Mouse (Mus musculus) embryonic facial prominence, embryonic 12.5 days (tissue): ENCODE results near the gene Zbtb46. TPM values are rescaled to one million over a fixed set of nuclear protein-coding genes. Genes with fewer than 3 reads are reported as not detected.

Experiments used
- ATAC-seq: fragments of 200-750 bp; cut with Nextera tagmentation; 2 replicates; pipeline ENCODE4 v1.8.0; 2017; ENCODE audit not compliant: insufficient number of reproducible peaks, insufficient read depth, low FRiP score, low TSS enrichment
- H3K27ac ChIP-seq: fragments of 300-500 bp; sonication (generic); 2 replicates; pipeline ENCODE4 v1.5.1; 2016; ENCODE audit warnings: mild to moderate bottlenecking
- H3K27me3 ChIP-seq: fragments of 300-500 bp; sonication (generic); 2 replicates; pipeline ENCODE4 v1.6.1; 2016; ENCODE audit warnings: mild to moderate bottlenecking, moderate library complexity
- H3K36me3 ChIP-seq: fragments of 300-500 bp; sonication (generic); 2 replicates; pipeline ENCODE4 v1.6.1; 2016; ENCODE audit warnings: mild to moderate bottlenecking
- H3K4me1 ChIP-seq: fragments of 300-500 bp; sonication (generic); 2 replicates; pipeline ENCODE4 v1.6.1; 2016
- H3K4me2 ChIP-seq: fragments of 300-500 bp; sonication (generic); replicated peaks from 2 replicates; pipeline ENCODE4 v1.6.1; 2016; ENCODE audit warnings: mild to moderate bottlenecking, moderate library complexity
- H3K4me3 ChIP-seq: fragments of 300-500 bp; sonication (generic); 2 replicates; pipeline ENCODE4 v1.5.1; 2016; ENCODE audit warnings: mild to moderate bottlenecking
- H3K9ac ChIP-seq: fragments of 300-500 bp; sonication (generic); 2 replicates; pipeline ENCODE4 v1.6.1; 2016; ENCODE audit warnings: mild to moderate bottlenecking, moderate library complexity
- H3K9me3 ChIP-seq: fragments of 300-500 bp; sonication (generic); 2 replicates; pipeline ENCODE4 v1.6.1; 2016; ENCODE audit warnings: mild to moderate bottlenecking, moderate library complexity
- WGBS: fragments of 180-500 bp; shearing (Covaris S2); methylation state at CpG from one replicate; pipeline ENCODE4 v1.1.7; 2016; 5-methylcytosine and 5-hydroxymethylcytosine counted together
- polyA plus RNA-seq: library from polyadenylated mRNA; unstranded; fragments of >200 nt; fragmentation: Nextera tagmentation; extraction: Ambion mirVana; gene quantifications from 2 replicates; pipeline ENCODE4 v1.2.1, GENCODE M21; 2016

Gene Zbtb46
- polyA plus RNA-seq, 1 experiment from 2014 or later = 9.2 TPM

GRCm38 (mm10) chr2:181380251-181380650, 79.0 kb downstream of the Zbtb46 start:
- no peak overlapping the region for H3K4me3 ChIP-seq
- H3K4me2 ChIP-seq = no peak overlapping the region
- no peak overlapping the region for H3K9ac ChIP-seq
- H3K4me1 ChIP-seq = no peaks in the 10 kb centered on the region
- no peak for ATAC-seq
- no peaks in the 10 kb centered on the region for H3K9me3 ChIP-seq
- 83% methylated on average over 5 of the region's 5 CpGs for WGBS
- no peaks in the 10 kb centered on the region for H3K27me3 ChIP-seq
- H3K36me3 ChIP-seq = peaks cover 64% of the 10 kb centered on the region
- no peak overlapping the region for H3K27ac ChIP-seq

DNA sequence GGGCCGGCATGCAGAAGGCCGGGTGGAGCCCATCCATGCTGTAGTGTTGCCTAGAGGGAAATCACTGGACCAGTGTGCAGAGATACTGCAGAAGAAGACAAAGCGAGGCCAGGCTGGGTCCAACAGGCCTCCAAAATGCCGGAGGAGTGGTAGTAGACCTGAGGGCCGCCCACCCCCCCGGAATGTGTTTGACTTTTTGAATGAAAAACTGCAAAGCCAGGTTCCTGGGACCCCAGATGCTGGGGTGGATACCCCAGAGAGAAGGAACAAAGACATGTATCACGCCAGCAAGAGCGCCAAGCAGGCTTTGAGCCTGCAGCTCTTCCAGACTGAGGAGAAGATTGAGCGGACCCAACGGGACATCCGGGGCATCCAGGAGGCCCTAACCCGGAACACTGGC, 79.4 kb downstream of the Zbtb46 start, which contains the start of gene Lime1:
Lime1 (plus strand) TSS at position 301 of the 400 bp plus-strand sequence.
- Histone ChIP-seq H3K27me3 (no peaks in the 10 kb centered on the region), H3K36me3 (peaks cover 59% of the 10 kb centered on the region), H3K4me3 (no peak within 1 kb of the TSS), H3K27ac (no peak within 1 kb of the TSS), H3K9me3 (no peaks in the 10 kb centered on the region), H3K4me1 (no peaks in the 10 kb centered on the region), H3K9ac (no peak within 1 kb of the TSS), H3K4me2 (no peak within 1 kb of the TSS)
- no peak for ATAC-seq
- 94% methylated on average over 12 of the region's 12 CpGs for WGBS

DNA sequence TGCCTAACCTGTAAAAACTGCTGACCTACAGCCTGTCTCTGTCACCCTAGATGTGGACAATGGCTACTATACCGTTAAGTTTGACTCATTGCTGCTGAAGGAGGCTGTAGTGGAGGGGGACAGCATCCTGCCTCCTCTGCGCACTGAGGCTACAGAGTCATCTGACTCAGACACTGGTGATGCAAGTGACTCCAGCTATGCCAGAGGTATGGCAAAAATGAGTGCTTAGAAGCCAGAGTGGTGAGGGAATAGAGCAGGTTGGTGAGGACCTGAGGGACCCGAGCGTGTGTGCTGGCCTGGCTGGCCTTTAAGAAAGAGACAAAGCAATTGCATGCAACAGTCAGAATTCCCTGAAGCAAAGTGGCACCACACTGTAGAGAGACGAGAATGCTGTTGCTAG, 80.5 kb downstream of the Zbtb46 start:
- Histone ChIP-seq H3K4me3 (no peak overlapping the region), H3K4me2 (no peak overlapping the region), H3K4me1 (no peaks in the 10 kb centered on the region), H3K27ac (no peak overlapping the region), H3K36me3 (peaks cover 51% of the 10 kb centered on the region), H3K27me3 (no peaks in the 10 kb centered on the region), H3K9me3 (no peaks in the 10 kb centered on the region), H3K9ac (no peak overlapping the region)
- no peak for ATAC-seq
- WGBS = 94% methylated on average over 5 of the region's 5 CpGs

GRCm38 (mm10) chr2:181377230-181377629, 82.0 kb downstream of the Zbtb46 start:
- no peak overlapping the region for H3K27ac ChIP-seq
- no peak for ATAC-seq
- H3K9ac ChIP-seq = no peak overlapping the region
- H3K36me3 ChIP-seq = peaks cover 45% of the 10 kb centered on the region
- WGBS = 75% methylated on average over 2 of the region's 2 CpGs
- H3K4me1 ChIP-seq = no peaks in the 10 kb centered on the region
- H3K27me3 ChIP-seq = no peaks in the 10 kb centered on the region
- H3K4me2 ChIP-seq = no peak overlapping the region
- no peak overlapping the region for H3K4me3 ChIP-seq
- H3K9me3 ChIP-seq = no peaks in the 10 kb centered on the region

- 86% methylated on average over 2 of the region's 2 CpGs for WGBS
- H3K36me3 ChIP-seq = peaks cover 34% of the 10 kb centered on the region
- H3K9ac ChIP-seq = no peak overlapping the region
- no peak overlapping the region for H3K4me2 ChIP-seq
- no peak overlapping the region for H3K27ac ChIP-seq
- H3K9me3 ChIP-seq = no peaks in the 10 kb centered on the region
- ATAC-seq = no peak
- H3K27me3 ChIP-seq = no peaks in the 10 kb centered on the region
- no peak overlapping the region for H3K4me3 ChIP-seq
- no peaks in the 10 kb centered on the region for H3K4me1 ChIP-seq
These were observed 83.4 kb downstream of the Zbtb46 start for GRCm38 (mm10) chr2:181375787-181376186.

DNA sequence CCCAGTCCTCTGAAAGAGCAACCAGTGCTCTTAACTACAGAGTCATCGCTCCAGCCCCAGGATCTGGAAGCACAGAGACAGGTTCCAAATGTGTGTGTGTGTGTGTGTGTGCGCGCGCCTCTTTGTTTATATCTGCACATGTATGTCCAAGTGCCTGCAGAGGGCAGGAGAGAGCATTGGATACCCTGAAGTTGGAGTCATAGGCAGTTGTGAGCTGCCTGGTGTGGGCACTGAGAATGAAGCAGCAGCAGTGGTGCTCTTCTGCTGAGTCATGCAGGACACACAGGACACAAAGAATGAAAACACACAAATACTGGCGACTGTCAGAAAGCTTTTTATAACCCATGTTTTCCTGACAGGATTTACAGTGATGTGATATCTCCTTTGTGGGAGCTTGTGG, 89.2 kb downstream of the Zbtb46 start:
- no peak overlapping the region for H3K4me2 ChIP-seq
- H3K4me3 ChIP-seq = no peak overlapping the region
- peaks cover 20% of the 10 kb centered on the region for H3K4me1 ChIP-seq
- H3K36me3 ChIP-seq = peaks cover 33% of the 10 kb centered on the region
- no peaks in the 10 kb centered on the region for H3K9me3 ChIP-seq
- H3K27me3 ChIP-seq = no peaks in the 10 kb centered on the region
- H3K9ac ChIP-seq = no peak overlapping the region
- WGBS = 94% methylated on average over 5 of the region's 5 CpGs
- no peak overlapping the region for H3K27ac ChIP-seq
- no peak for ATAC-seq

- peak overlapping the region; percentile 87 for H3K27ac ChIP-seq
- 0% methylated on average over 20 of the region's 20 CpGs for WGBS
- H3K36me3 ChIP-seq = peaks cover 45% of the 10 kb centered on the region
- peak overlapping the region; percentile 92 for H3K4me3 ChIP-seq
- no peaks in the 10 kb centered on the region for H3K9me3 ChIP-seq
- peak overlapping the region; percentile 86 for H3K9ac ChIP-seq
- H3K4me2 ChIP-seq = peak overlapping the region; percentile 98
- H3K27me3 ChIP-seq = no peaks in the 10 kb centered on the region
- H3K4me1 ChIP-seq = peaks cover 26% of the 10 kb centered on the region
- ATAC-seq = peak; percentile 49
These were observed 93.6 kb downstream of the Zbtb46 start for GRCm38 (mm10) chr2:181365655-181366075.

GRCm38 (mm10) chr2:181364860-181365596, 94.2 kb downstream of the Zbtb46 start, which contains the start of the genes Zgpat and Arfrp1:
TSS of gene Zgpat (plus strand) at chr2:181364928.
TSS of gene Arfrp1 (minus strand) at chr2:181365404.
- WGBS = under 1% methylated on average over 71 of the region's 71 CpGs
- peaks cover 45% of the 10 kb centered on the region for H3K36me3 ChIP-seq
- no peaks in the 10 kb centered on the region for H3K27me3 ChIP-seq
- ATAC-seq = peak; percentile 88
- no peaks in the 10 kb centered on the region for H3K9me3 ChIP-seq
- H3K27ac ChIP-seq = peak within 1 kb of the TSS; percentile 87
- peak within 1 kb of the TSS; percentile 92 for H3K4me3 ChIP-seq
- H3K9ac ChIP-seq = peak within 1 kb of the TSS; percentile 86
- H3K4me2 ChIP-seq = peak within 1 kb of the TSS; percentile 98
- peaks cover 26% of the 10 kb centered on the region for H3K4me1 ChIP-seq

- Histone ChIP-seq H3K4me3 (peak overlapping the region; percentile 92), H3K9ac (peak overlapping the region; percentile 86), H3K27me3 (no peaks in the 10 kb centered on the region), H3K4me1 (peaks cover 26% of the 10 kb centered on the region), H3K36me3 (peaks cover 45% of the 10 kb centered on the region), H3K27ac (peak overlapping the region; percentile 87; the same call in 1 of the 2 replicates), H3K4me2 (peak overlapping the region; percentile 98), H3K9me3 (no peaks in the 10 kb centered on the region)
- no peak for ATAC-seq
- WGBS = 9% methylated on average over 14 of the region's 14 CpGs
These were observed 94.8 kb downstream of the Zbtb46 start for GRCm38 (mm10) chr2:181364487-181364859.

- 80% methylated on average over 3 of the region's 3 CpGs for WGBS
- H3K9ac ChIP-seq = peak overlapping the region; percentile 86
- no peak for ATAC-seq
- H3K4me1 ChIP-seq = peaks cover 26% of the 10 kb centered on the region
- no peaks in the 10 kb centered on the region for H3K27me3 ChIP-seq
- H3K9me3 ChIP-seq = no peaks in the 10 kb centered on the region
- peaks cover 47% of the 10 kb centered on the region for H3K36me3 ChIP-seq
- H3K4me2 ChIP-seq = peak overlapping the region; percentile 98
- peak overlapping the region; percentile 92 for H3K4me3 ChIP-seq
- H3K27ac ChIP-seq = no peak overlapping the region
These were observed 95.3 kb downstream of the Zbtb46 start for GRCm38 (mm10) chr2:181363946-181364345.

DNA sequence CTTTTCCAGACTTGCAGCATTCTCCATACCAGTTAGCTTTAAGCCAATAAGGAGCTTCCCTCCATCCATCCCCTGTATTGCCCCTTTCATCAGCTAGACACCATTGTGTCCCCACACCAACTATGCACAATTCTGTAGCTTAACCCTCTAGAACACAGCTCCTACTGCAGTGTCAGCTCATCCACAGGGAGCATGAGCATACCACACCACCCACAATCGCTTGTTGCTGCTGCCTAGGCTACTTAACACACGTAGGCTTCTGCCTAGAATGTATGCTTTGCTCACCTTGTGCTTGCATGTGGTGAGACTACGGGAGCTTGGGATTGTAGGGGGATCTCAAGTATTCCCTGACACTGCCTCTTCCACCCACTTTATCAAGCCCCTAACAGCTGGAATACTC, 102.4 kb downstream of the Zbtb46 start:
- no peaks in the 10 kb centered on the region for H3K27me3 ChIP-seq
- H3K4me1 ChIP-seq = no peaks in the 10 kb centered on the region
- no peak overlapping the region for H3K9ac ChIP-seq
- H3K4me2 ChIP-seq = no peak overlapping the region
- no peaks in the 10 kb centered on the region for H3K9me3 ChIP-seq
- no peak for ATAC-seq
- H3K27ac ChIP-seq = no peak overlapping the region
- peaks cover 89% of the 10 kb centered on the region for H3K36me3 ChIP-seq
- WGBS = 83% methylated on average over 3 of the region's 3 CpGs
- H3K4me3 ChIP-seq = no peak overlapping the region

GRCm38 (mm10) chr2:181342766-181343165, 116.5 kb downstream of the Zbtb46 start:
- Histone ChIP-seq H3K9ac (no peak overlapping the region), H3K4me2 (no peak overlapping the region), H3K4me1 (no peaks in the 10 kb centered on the region), H3K9me3 (no peaks in the 10 kb centered on the region), H3K27me3 (no peaks in the 10 kb centered on the region), H3K36me3 (peaks cover 79% of the 10 kb centered on the region), H3K27ac (no peak overlapping the region), H3K4me3 (no peak overlapping the region)
- WGBS = 89% methylated on average over 6 of the region's 6 CpGs
- no peak for ATAC-seq
